Mouse (Mus musculus) lung, postnatal 0 days (tissue): ENCODE results near the gene Filip1l.

Experiments used
- CTCF ChIP-seq: IDR thresholded peaks from 2 replicates; pipeline ENCODE4 v1.5.1; 2016; ENCODE audit warnings: antibody characterized with exemption, mild to moderate bottlenecking
- EP300 ChIP-seq: IDR thresholded peaks from 2 replicates; pipeline ENCODE4 v1.6.1; 2016; ENCODE audit warnings: antibody characterized with exemption, mild to moderate bottlenecking, control low read depth

GRCm38 (mm10) chr16:57554886-57555400, 202.1 kb downstream of the Filip1l start:
- TF ChIP-seq CTCF = no peak
- TF ChIP-seq EP300 = no peak
